In genomic region chr4:148051046-148051776, GRCm38 (mm10) we compare ENCODE assay signal across 23 mouse cellular contexts. TPM values are rescaled to one million over a fixed set of nuclear protein-coding genes. Genes with fewer than 3 reads are reported as not detected.
DNase-seq lines count a peak whose midpoint lies in the region; ATAC-seq and TF ChIP-seq lines count a peak whose summit lies in the region.
"Had no signal": no experiment of that assay in that cellular context is flagged by ENCODE, and none has a peak within 500 bp of the region (broad histone marks: within the 10 kb centered on the region; RNA-seq: fewer than 3 reads in every experiment).

No protein-coding gene starts in this region.

- no peak overlapping the region for H3K4me3 ChIP-seq in heart, embryonic 11.5 days (ENCODE audit: low read depth, low read length)
- H3K4me3 ChIP-seq in midbrain, embryonic 15.5 days: no peak overlapping the region
- no peak overlapping the region for H3K4me3 ChIP-seq in midbrain, postnatal 0 days (ENCODE audit: low read depth, low read length)
- no peak overlapping the region for H3K4me3 ChIP-seq in stomach, embryonic 15.5 days (replicated peaks)
- H3K4me3 ChIP-seq in forebrain, postnatal 0 days (ENCODE audit: low read depth, low read length): no peak overlapping the region
- H3K4me3 ChIP-seq: embryonic facial prominence, embryonic 12.5 days; forebrain, embryonic 15.5 days; heart, embryonic 13.5 days; hindbrain, embryonic 15.5 days had no signal

- H3K27ac ChIP-seq in heart, embryonic 11.5 days (ENCODE audit: low read depth, low read length): no peak overlapping the region
- H3K27ac ChIP-seq in midbrain, embryonic 15.5 days: 0 out of 2 replicates have a peak overlapping the region, but pooled peaks have one; percentile 10
- H3K27ac ChIP-seq in midbrain, postnatal 0 days (ENCODE audit: low read depth, low read length): no peak overlapping the region
- H3K27ac ChIP-seq in stomach, embryonic 15.5 days: no peak overlapping the region
- no peak overlapping the region for H3K27ac ChIP-seq in forebrain, postnatal 0 days (ENCODE audit: low read depth, low read length)
- H3K27ac ChIP-seq: embryonic facial prominence, embryonic 12.5 days; forebrain, embryonic 15.5 days; heart, embryonic 13.5 days; hindbrain, embryonic 15.5 days had no signal

- H3K36me3 ChIP-seq in heart, embryonic 11.5 days (ENCODE audit: control insufficient read depth, insufficient read depth, low read length): peaks cover 40% of the 10 kb centered on the region
- peaks cover 54% of the 10 kb centered on the region for H3K36me3 ChIP-seq in midbrain, embryonic 15.5 days (replicated peaks)
- peaks cover 64% of the 10 kb centered on the region for H3K36me3 ChIP-seq in midbrain, postnatal 0 days (ENCODE audit: insufficient read depth, low read length)
- H3K36me3 ChIP-seq in stomach, embryonic 15.5 days: peaks cover 55% of the 10 kb centered on the region
- H3K36me3 ChIP-seq in forebrain, postnatal 0 days (ENCODE audit: insufficient read depth): peaks cover 69% of the 10 kb centered on the region

- H3K9ac ChIP-seq in heart, embryonic 11.5 days (ENCODE audit: low read depth, low read length): no peak overlapping the region
- H3K9ac ChIP-seq in midbrain, embryonic 15.5 days: no peak overlapping the region
- H3K9ac ChIP-seq in midbrain, postnatal 0 days (replicated peaks; ENCODE audit: low read length, poor library complexity, severe bottlenecking): no peak overlapping the region
- no peak overlapping the region for H3K9ac ChIP-seq in stomach, embryonic 15.5 days
- no peak overlapping the region for H3K9ac ChIP-seq in forebrain, postnatal 0 days
- H3K9ac ChIP-seq: embryonic facial prominence, embryonic 12.5 days; forebrain, embryonic 15.5 days; heart, embryonic 13.5 days; hindbrain, embryonic 15.5 days had no signal

- no peak for ATAC-seq in heart, embryonic 11.5 days (replicated peaks; ENCODE audit: insufficient number of reproducible peaks, low FRiP score, low TSS enrichment)
- ATAC-seq in midbrain, embryonic 15.5 days (replicated peaks): no peak
- ATAC-seq in midbrain, postnatal 0 days (ENCODE audit: low FRiP score): no peak
- 0 out of 2 replicates have a peak, but pooled peaks have one; percentile 10 for ATAC-seq in stomach, embryonic 15.5 days (ENCODE audit: insufficient read depth, low FRiP score, low read depth)
- ATAC-seq in forebrain, postnatal 0 days: no peak
- ATAC-seq: forebrain, embryonic 15.5 days; Patski had no signal

- H3K4me1 ChIP-seq in heart, embryonic 11.5 days (ENCODE audit: control insufficient read depth, insufficient read depth, low read length): no peaks in the 10 kb centered on the region; the same call in 1 of the 2 replicates
- H3K4me1 ChIP-seq in midbrain, embryonic 15.5 days: peaks cover 6% of the 10 kb centered on the region; the same call in 1 of the 2 replicates
- H3K4me1 ChIP-seq in midbrain, postnatal 0 days (ENCODE audit: insufficient read depth, low read length): no peaks in the 10 kb centered on the region
- no peaks in the 10 kb centered on the region for H3K4me1 ChIP-seq in stomach, embryonic 15.5 days
- no peaks in the 10 kb centered on the region for H3K4me1 ChIP-seq in forebrain, postnatal 0 days (ENCODE audit: insufficient read depth)
- H3K4me1 ChIP-seq: embryonic facial prominence, embryonic 12.5 days; forebrain, embryonic 15.5 days; hindbrain, embryonic 15.5 days had no signal

- H3K9me3 ChIP-seq in heart, embryonic 11.5 days (replicated peaks; ENCODE audit: control insufficient read depth, low read length): no peaks in the 10 kb centered on the region
- H3K9me3 ChIP-seq in midbrain, embryonic 15.5 days: no peaks in the 10 kb centered on the region
- H3K9me3 ChIP-seq in midbrain, postnatal 0 days (ENCODE audit: low read length): no peaks in the 10 kb centered on the region
- no peaks in the 10 kb centered on the region for H3K9me3 ChIP-seq in stomach, embryonic 15.5 days
- H3K9me3 ChIP-seq in forebrain, postnatal 0 days (ENCODE audit: low read length): no peaks in the 10 kb centered on the region
- H3K9me3 ChIP-seq: embryonic facial prominence, embryonic 12.5 days; forebrain, embryonic 15.5 days; heart, embryonic 13.5 days; hindbrain, embryonic 15.5 days had no signal

- no peak overlapping the region for H3K4me2 ChIP-seq in heart, embryonic 11.5 days
- H3K4me2 ChIP-seq in midbrain, embryonic 15.5 days: no peak overlapping the region
- H3K4me2 ChIP-seq in midbrain, postnatal 0 days (ENCODE audit: low read depth, low read length, poor library complexity, severe bottlenecking): no peak overlapping the region
- H3K4me2 ChIP-seq in stomach, embryonic 15.5 days: no peak overlapping the region
- H3K4me2 ChIP-seq in forebrain, postnatal 0 days (ENCODE audit: low read depth): no peak overlapping the region
- H3K4me2 ChIP-seq: embryonic facial prominence, embryonic 12.5 days; forebrain, embryonic 15.5 days; heart, embryonic 13.5 days; hindbrain, embryonic 15.5 days had no signal

- no peak for TF ChIP-seq CTCF in midbrain, postnatal 0 days (IDR thresholded peaks at IDR 0.05)
- TF ChIP-seq CTCF in forebrain, postnatal 0 days (IDR thresholded peaks at IDR 0.05; ENCODE audit: low read depth): no peak

- peak; percentile 90 for DNase-seq in heart, adult 11 months
- no peak for DNase-seq in midbrain, postnatal 0 days (ENCODE audit: low spot score)
- no peak for DNase-seq in ovary, postnatal 10 days (ENCODE audit: low spot score)
- no peak for DNase-seq in forebrain, postnatal 0 days
- DNase-seq: adrenal gland, adult 8-10 months; adrenal gland, postnatal 36 days; cerebellum, adult 8-10 months; cerebellum, postnatal 25 days; gastrocnemius, postnatal 14 days; heart, postnatal 36 days had no signal

- H3K27me3 ChIP-seq in heart, embryonic 11.5 days (ENCODE audit: control insufficient read depth, insufficient read depth, low read length): no peaks in the 10 kb centered on the region
- H3K27me3 ChIP-seq in midbrain, embryonic 15.5 days (replicated peaks): no peaks in the 10 kb centered on the region
- H3K27me3 ChIP-seq in midbrain, postnatal 0 days (ENCODE audit: insufficient read depth, low read length): no peaks in the 10 kb centered on the region
- no peaks in the 10 kb centered on the region for H3K27me3 ChIP-seq in stomach, embryonic 15.5 days (replicated peaks)
- H3K27me3 ChIP-seq in forebrain, postnatal 0 days (ENCODE audit: insufficient read depth, low read length): no peaks in the 10 kb centered on the region
- H3K27me3 ChIP-seq: embryonic facial prominence, embryonic 12.5 days; forebrain, embryonic 15.5 days; heart, embryonic 13.5 days; hindbrain, embryonic 15.5 days; Patski had no signal

- 92% methylated on average over 13 of the region's 13 CpGs for WGBS in heart, embryonic 11.5 days (ENCODE audit: insufficient replicate concordance)
- 93% methylated on average over 13 of the region's 13 CpGs for WGBS in midbrain, embryonic 15.5 days
- WGBS in midbrain, postnatal 0 days: 97% methylated on average over 13 of the region's 13 CpGs
- 94% methylated on average over 13 of the region's 13 CpGs for WGBS in stomach, embryonic 15.5 days
- 93% methylated on average over 13 of the region's 13 CpGs for WGBS in forebrain, postnatal 0 days

RNA-seq across cellular contexts. Expression of gene Mthfr, which starts 12.3 kb away (rescaled TPM):
- 8.9 and 10.4 TPM in 2 replicates for polyA plus RNA-seq in heart, embryonic 11.5 days (2014; fragmentation: Nextera tagmentation; extraction: Ambion mirVana)
- polyA plus RNA-seq in midbrain, embryonic 15.5 days (2015; fragmentation: Nextera tagmentation; extraction: Ambion mirVana): 23.2 and 24.8 TPM in 2 replicates
- total RNA-seq in midbrain, postnatal 0 days (2014; rRNA removed): 34.4 and 51.1 TPM in 2 replicates
- polyA plus RNA-seq in midbrain, postnatal 0 days (2015; fragmentation: Nextera tagmentation; extraction: Ambion mirVana): 10.1 and 12.4 TPM in 2 replicates
- 16.7 and 20.9 TPM in 2 replicates for polyA plus RNA-seq in stomach, embryonic 15.5 days (2015; fragmentation: Nextera tagmentation; extraction: Ambion mirVana)
- total RNA-seq in forebrain, postnatal 0 days (2014; rRNA removed): 27.0 and 34.5 TPM in 2 replicates
- 3.6 and 7.9 TPM in 2 replicates for polyA plus RNA-seq in forebrain, postnatal 0 days (2015; fragmentation: Nextera tagmentation; extraction: Ambion mirVana)

RNA-seq across cellular contexts. Expression of gene Clcn6, which starts 12.6 kb away (rescaled TPM):
- polyA plus RNA-seq in heart, embryonic 11.5 days (2014; fragmentation: Nextera tagmentation; extraction: Ambion mirVana): 6.3 and 7.3 TPM in 2 replicates
- 36.2 and 38.0 TPM in 2 replicates for polyA plus RNA-seq in midbrain, embryonic 15.5 days (2015; fragmentation: Nextera tagmentation; extraction: Ambion mirVana)
- total RNA-seq in midbrain, postnatal 0 days (2014; rRNA removed): 58.2 and 64.9 TPM in 2 replicates
- polyA plus RNA-seq in midbrain, postnatal 0 days (2015; fragmentation: Nextera tagmentation; extraction: Ambion mirVana): 26.1 and 26.5 TPM in 2 replicates
- 5.1 and 6.1 TPM in 2 replicates for polyA plus RNA-seq in stomach, embryonic 15.5 days (2015; fragmentation: Nextera tagmentation; extraction: Ambion mirVana)
- 48.2 and 61.0 TPM in 2 replicates for total RNA-seq in forebrain, postnatal 0 days (2014; rRNA removed)
- polyA plus RNA-seq in forebrain, postnatal 0 days (2015; fragmentation: Nextera tagmentation; extraction: Ambion mirVana): 19.9 and 26.3 TPM in 2 replicates

RNA-seq across cellular contexts. Expression of gene Agtrap, which starts 36.6 kb away (rescaled TPM):
- polyA plus RNA-seq in heart, embryonic 11.5 days (2014; fragmentation: Nextera tagmentation; extraction: Ambion mirVana): 12.7 and 17.6 TPM in 2 replicates
- polyA plus RNA-seq in midbrain, embryonic 15.5 days (2015; fragmentation: Nextera tagmentation; extraction: Ambion mirVana): 5.5 and 6.4 TPM in 2 replicates
- 6.6 and 7.5 TPM in 2 replicates for total RNA-seq in midbrain, postnatal 0 days (2014; rRNA removed)
- polyA plus RNA-seq in midbrain, postnatal 0 days (2015; fragmentation: Nextera tagmentation; extraction: Ambion mirVana): 7.4 and 8.6 TPM in 2 replicates
- 13.7 and 14.1 TPM in 2 replicates for polyA plus RNA-seq in stomach, embryonic 15.5 days (2015; fragmentation: Nextera tagmentation; extraction: Ambion mirVana)
- total RNA-seq in forebrain, postnatal 0 days (2014; rRNA removed): 3.8 and 4.2 TPM in 2 replicates
- polyA plus RNA-seq in forebrain, postnatal 0 days (2015; fragmentation: Nextera tagmentation; extraction: Ambion mirVana): 5.6 and 7.9 TPM in 2 replicates

RNA-seq across cellular contexts. Expression of gene Nppa, which starts 50.7 kb away (rescaled TPM):
- polyA plus RNA-seq in heart, embryonic 11.5 days (2014; fragmentation: Nextera tagmentation; extraction: Ambion mirVana): 5,496 and 5,973 TPM in 2 replicates
- polyA plus RNA-seq in midbrain, embryonic 15.5 days (2015; fragmentation: Nextera tagmentation; extraction: Ambion mirVana): 3.6 and 6.4 TPM in 2 replicates
- total RNA-seq in midbrain, postnatal 0 days (2014; rRNA removed): 2.2 and 2.9 TPM in 2 replicates
- 4.5 and 6.1 TPM in 2 replicates for polyA plus RNA-seq in midbrain, postnatal 0 days (2015; fragmentation: Nextera tagmentation; extraction: Ambion mirVana)
- polyA plus RNA-seq in stomach, embryonic 15.5 days (2015; fragmentation: Nextera tagmentation; extraction: Ambion mirVana): 2.4 and 2.6 TPM in 2 replicates
- total RNA-seq in forebrain, postnatal 0 days (2014; rRNA removed): 1.5 TPM in 1 of 2 replicates, not detected in the other
- 1.1 and 2.2 TPM in 2 replicates for polyA plus RNA-seq in forebrain, postnatal 0 days (2015; fragmentation: Nextera tagmentation; extraction: Ambion mirVana)
- total RNA-seq: adrenal gland, adult 8-10 months; adrenal gland, postnatal 36 days; gastrocnemius, adult 18-20 months; gastrocnemius, postnatal 14 days; MEL had no signal
- polyA plus RNA-seq: C2C12; gonadal fat pad, adult 2 months; hindbrain, embryonic 11.5 days had no signal
